Mouse (Mus musculus): ENCODE measurements around the gene Grk2. TPM values are rescaled to one million over a fixed set of nuclear protein-coding genes. Genes with fewer than 3 reads are reported as not detected.

Gene Grk2
- 100 to 1,000 TPM; 428 to 445 TPM for total RNA-seq (2023)

GRCm38 (mm10) chr19:4306190-4306577 lies at the start of gene Grk2:
Grk2 (minus strand) TSS chr19:4306222.

GRCm38 (mm10) chr19:4282898-4283553 lies 23.0 kb downstream of the Grk2 start, which contains the start of gene Ankrd13d:
Ankrd13d (minus strand) TSS chr19:4283137.

GRCm38 (mm10) chr19:4268566-4269361 lies 37.3 kb downstream of the Grk2 start, which contains the start of gene Ssh3:
Ssh3 (minus strand) TSS chr19:4269180.

Other genes with a start within 250 kb of the Grk2 start
- gene Gstp3, start 246.7 kb downstream of the Grk2 start, total RNA-seq (2023), result 1 to 10 TPM; 6.6 to 7.7 TPM
- gene Cabp2, start 224.6 kb downstream of the Grk2 start, total RNA-seq (2023), result not detected
- 100 to 1,000 TPM; 228 to 257 TPM for gene Cdk2ap2, start 209.0 kb downstream of the Grk2 start, total RNA-seq (2023)
- 100 to 1,000 TPM; 185 to 192 TPM for gene Pitpnm1, start 206.2 kb downstream of the Grk2 start, total RNA-seq (2023)
- gene Aip, start 180.4 kb downstream of the Grk2 start, total RNA-seq (2023), result 100 to 1,000 TPM; 108 TPM
- gene Gpr152, start 166.4 kb downstream of the Grk2 start, total RNA-seq (2023), result under 1 TPM in 1 of 2 experiments, not detected in 1; 0.13 TPM
- gene Cabp4, start 162.2 kb downstream of the Grk2 start, total RNA-seq (2023), result under 1 TPM; 0.67 to 0.82 TPM
- 100 to 1,000 TPM; 188 to 219 TPM for gene Coro1b, start 157.6 kb downstream of the Grk2 start, total RNA-seq (2023)
- 10 to 100 TPM; 13.8 to 18.6 TPM for gene Ptprcap, start 152.6 kb downstream of the Grk2 start, total RNA-seq (2023)
- 10 to 100 TPM; 34.4 to 42.3 TPM for gene Rps6kb2, start 142.9 kb downstream of the Grk2 start, total RNA-seq (2023)
- 10 to 100 TPM; 34.4 to 34.6 TPM for gene Carns1, start 130.7 kb downstream of the Grk2 start, total RNA-seq (2023)
- gene Tbc1d10c, start 114.9 kb downstream of the Grk2 start, total RNA-seq (2023), result 100 to 1,000 TPM; 126 to 134 TPM
- 100 to 1,000 TPM; 433 to 455 TPM for gene Ppp1ca, start 114.2 kb downstream of the Grk2 start, total RNA-seq (2023)
- gene Rad9a, start 104.6 kb downstream of the Grk2 start, total RNA-seq (2023), result 10 to 100 TPM; 28.4 to 29.8 TPM
- gene Clcf1, start 92.0 kb downstream of the Grk2 start, total RNA-seq (2023), result 1 to 10 TPM; 2.5 to 4.2 TPM
- gene AC109138.7, start 91.9 kb downstream of the Grk2 start, total RNA-seq (2023), result not detected
- 10 to 100 TPM; 53.1 to 57.3 TPM for gene Pold4, start 74.3 kb downstream of the Grk2 start, total RNA-seq (2023)
- 10 to 100 TPM; 28.7 to 35.5 TPM for gene Ssh3, start 37.0 kb downstream of the Grk2 start, total RNA-seq (2023)
- 10 to 100 TPM; 33.9 to 37.4 TPM for gene Ankrd13d, start 23.1 kb downstream of the Grk2 start, total RNA-seq (2023)
- gene Kdm2a, start 92.1 kb upstream of the Grk2 start, total RNA-seq (2023), result 100 to 1,000 TPM in 1 of 2 experiments, 10 to 100 TPM in 1; 98.8 to 114 TPM
- not detected for gene Rhod, start 133.2 kb upstream of the Grk2 start, total RNA-seq (2023)
- gene Syt12, start 171.2 kb upstream of the Grk2 start, total RNA-seq (2023), result under 1 TPM in 1 of 2 experiments, not detected in 1; 0.09 TPM
- gene 2010003K11Rik, start 192.4 kb upstream of the Grk2 start, total RNA-seq (2023), result not detected
- gene Pcx, start 204.2 kb upstream of the Grk2 start, total RNA-seq (2023), result 1 to 10 TPM; 3.2 to 3.6 TPM

Measured in neutrophil, adult 59 days (primary cell).